Mouse (Mus musculus): ENCODE results near the gene Naif1. TPM values are rescaled to one million over a fixed set of nuclear protein-coding genes. Genes with fewer than 3 reads are reported as not detected.
"Not testable (repeated sequence)": the region's sequence is repeated elsewhere in the genome, so short reads cannot be mapped to it uniquely, and the experiment has no call there.

Gene Naif1
- polyA plus RNA-seq, 1 experiment, result 0.26 TPM

DNA sequence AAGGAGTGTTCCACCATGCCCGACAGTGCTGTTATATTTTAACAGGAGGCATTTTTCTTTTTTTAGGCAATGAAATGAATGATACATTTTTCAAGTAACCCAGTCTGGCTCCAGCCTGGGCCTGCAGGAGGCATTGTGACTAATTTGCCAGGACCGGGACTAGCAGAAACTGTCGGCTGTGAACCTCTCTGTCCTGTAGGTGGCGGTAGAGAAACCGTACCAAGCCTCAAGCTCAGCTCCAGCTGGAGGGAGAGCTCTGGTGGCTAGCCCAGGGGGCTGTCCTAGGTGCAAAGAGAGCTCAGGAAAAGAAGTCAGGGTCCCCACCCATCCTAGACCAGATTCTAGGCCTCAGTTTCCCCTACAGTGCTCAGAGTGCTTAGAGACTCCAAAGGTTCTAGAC is 38.4 kb downstream of the Naif1 start:
- H3K27me3 ChIP-seq (ENCODE audit: control insufficient read depth), result no peaks in the 10 kb centered on the region
- no peaks in the 10 kb centered on the region for H3K36me3 ChIP-seq (ENCODE audit: control insufficient read depth)
- no peak overlapping the region for H3K4me3 ChIP-seq (replicated peaks)
- H3K9me3 ChIP-seq (ENCODE audit: control insufficient read depth, low read length), result no peaks in the 10 kb centered on the region
- TF ChIP-seq TAL1 (IDR thresholded peaks at IDR 0.05; ENCODE audit: low read length), result no peak
- no peak for TF ChIP-seq GATA1 (IDR thresholded peaks at IDR 0.05; ENCODE audit: low read length)
- peaks cover 16% of the 10 kb centered on the region for H3K4me1 ChIP-seq (ENCODE audit: control insufficient read depth)

DNA sequence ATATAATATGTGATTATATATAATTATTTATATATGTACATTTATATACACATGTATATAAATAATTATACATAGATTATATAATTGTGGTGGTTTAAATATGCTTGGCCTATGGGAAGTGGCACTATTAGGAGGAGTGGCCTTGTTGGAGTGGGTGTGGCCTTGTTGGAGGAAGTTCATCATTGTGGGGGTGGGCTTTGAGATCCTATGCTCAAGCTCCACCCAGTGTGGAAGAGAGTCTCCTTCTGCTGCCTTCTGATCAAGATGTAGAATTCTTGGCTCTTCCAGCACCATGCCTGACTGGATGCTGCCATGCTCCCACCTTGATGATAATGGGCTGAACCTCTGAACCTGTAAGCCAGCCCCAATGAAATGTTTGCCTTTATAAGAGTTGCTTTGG is 40.5 kb downstream of the Naif1 start:
- H3K4me1 ChIP-seq (ENCODE audit: control insufficient read depth), result peaks cover 28% of the 10 kb centered on the region
- H3K9me3 ChIP-seq (ENCODE audit: control insufficient read depth, low read length), result not testable (repeated sequence)

DNA sequence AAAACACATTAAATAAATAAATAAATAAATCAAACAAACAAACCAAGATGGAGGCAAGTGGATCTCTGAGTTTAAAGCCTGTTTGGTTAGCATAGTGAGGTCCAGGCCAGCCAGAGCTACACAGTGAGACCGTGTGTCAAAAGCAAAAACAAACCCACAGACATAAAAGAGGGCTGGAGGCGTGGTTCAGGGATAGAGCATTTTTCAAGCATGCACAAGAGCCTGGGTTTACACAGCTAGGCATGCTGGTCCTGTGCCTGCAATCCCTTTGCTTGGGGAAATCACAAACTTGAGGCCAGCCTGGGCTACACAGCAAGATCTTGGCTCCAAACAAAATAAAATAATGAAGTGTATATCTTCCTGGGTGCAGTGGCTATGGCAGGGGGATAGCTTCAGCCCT is 42.4 kb downstream of the Naif1 start:
- TF ChIP-seq TAL1 (IDR thresholded peaks at IDR 0.05; ENCODE audit: low read length) (no peak), GATA1 (IDR thresholded peaks at IDR 0.05; ENCODE audit: low read length) (no peak)
- Histone ChIP-seq H3K36me3 (ENCODE audit: control insufficient read depth) (no peaks in the 10 kb centered on the region), H3K9me3 (ENCODE audit: control insufficient read depth, low read length) (no peaks in the 10 kb centered on the region), H3K4me1 (ENCODE audit: control insufficient read depth) (peaks cover 16% of the 10 kb centered on the region), H3K4me3 (replicated peaks) (no peak overlapping the region), H3K27me3 (ENCODE audit: control insufficient read depth) (no peaks in the 10 kb centered on the region)

More for the DNA sequence above, 40.5 kb downstream of the Naif1 start:
- H3K27me3 ChIP-seq (ENCODE audit: control insufficient read depth); H3K36me3 ChIP-seq (ENCODE audit: control insufficient read depth); H3K4me3 ChIP-seq (replicated peaks): not testable (repeated sequence)

- no peak overlapping the region for H3K4me3 ChIP-seq (replicated peaks)
- peaks cover 16% of the 10 kb centered on the region for H3K4me1 ChIP-seq (ENCODE audit: control insufficient read depth)
Observed at GRCm38 (mm10) chr2:32493301-32493701, 43.0 kb downstream of the Naif1 start.

GRCm38 (mm10) chr2:32494522-32494921 is 44.3 kb downstream of the Naif1 start:
- no peak for TF ChIP-seq TAL1 (IDR thresholded peaks at IDR 0.05; ENCODE audit: low read length)
- no peak for TF ChIP-seq GATA1 (IDR thresholded peaks at IDR 0.05; ENCODE audit: low read length)
- peaks cover 7% of the 10 kb centered on the region; the same call in 1 of the 2 replicates for H3K9me3 ChIP-seq (ENCODE audit: control insufficient read depth, low read length)
- H3K27me3 ChIP-seq (ENCODE audit: control insufficient read depth), result no peaks in the 10 kb centered on the region
- peaks cover 16% of the 10 kb centered on the region for H3K4me1 ChIP-seq (ENCODE audit: control insufficient read depth)
- no peaks in the 10 kb centered on the region for H3K36me3 ChIP-seq (ENCODE audit: control insufficient read depth)
- no peak overlapping the region for H3K4me3 ChIP-seq (replicated peaks)

More at GRCm38 (mm10) chr2:32493301-32493701, 43.0 kb downstream of the Naif1 start:
- 0 out of 2 replicates have a peak, but pooled peaks cover 2% of the 10 kb centered on the region for H3K9me3 ChIP-seq (ENCODE audit: control insufficient read depth, low read length)
- H3K36me3 ChIP-seq (ENCODE audit: control insufficient read depth), result no peaks in the 10 kb centered on the region
- TF ChIP-seq TAL1 (IDR thresholded peaks at IDR 0.05; ENCODE audit: low read length) (no peak), GATA1 (IDR thresholded peaks at IDR 0.05; ENCODE audit: low read length) (no peak)
- no peaks in the 10 kb centered on the region for H3K27me3 ChIP-seq (ENCODE audit: control insufficient read depth)

DNA sequence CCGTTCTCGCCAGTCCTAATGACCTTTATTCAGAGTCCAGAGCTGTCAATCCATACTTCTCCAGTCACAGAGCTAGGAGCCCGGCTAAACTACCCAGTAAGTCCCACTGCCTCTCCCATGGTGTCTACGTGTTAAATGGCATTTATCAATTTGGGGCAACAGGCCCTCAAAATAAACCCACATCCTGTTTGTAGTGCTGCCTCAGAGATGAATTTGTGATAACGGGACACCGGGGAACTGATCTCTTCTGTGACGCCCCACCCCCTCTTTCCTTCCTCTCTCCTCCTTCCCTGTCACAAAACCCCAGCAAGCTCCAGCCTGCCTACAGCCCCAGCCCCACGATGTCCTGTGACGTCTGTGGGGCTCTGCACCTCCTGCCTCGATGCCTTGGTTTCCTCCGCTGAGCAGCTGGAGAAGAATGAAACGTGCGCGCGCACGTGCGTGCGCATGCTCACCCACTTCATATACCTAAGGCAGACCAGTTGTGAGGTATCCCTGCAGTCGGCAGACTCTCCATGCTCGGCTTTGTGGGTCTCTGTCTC is 45.0 kb downstream of the Naif1 start:
- Histone ChIP-seq H3K4me3 (replicated peaks) (peak overlapping the region; percentile 46), H3K36me3 (ENCODE audit: control insufficient read depth) (no peaks in the 10 kb centered on the region), H3K27me3 (ENCODE audit: control insufficient read depth) (no peaks in the 10 kb centered on the region), H3K4me1 (ENCODE audit: control insufficient read depth) (peaks cover 16% of the 10 kb centered on the region), H3K9me3 (ENCODE audit: control insufficient read depth, low read length) (peaks cover 7% of the 10 kb centered on the region; the same call in 1 of the 2 replicates)
- TF ChIP-seq GATA1 (IDR thresholded peaks at IDR 0.05; ENCODE audit: low read length), result no peak
- TF ChIP-seq TAL1 (IDR thresholded peaks at IDR 0.05; ENCODE audit: low read length), result no peak

DNA sequence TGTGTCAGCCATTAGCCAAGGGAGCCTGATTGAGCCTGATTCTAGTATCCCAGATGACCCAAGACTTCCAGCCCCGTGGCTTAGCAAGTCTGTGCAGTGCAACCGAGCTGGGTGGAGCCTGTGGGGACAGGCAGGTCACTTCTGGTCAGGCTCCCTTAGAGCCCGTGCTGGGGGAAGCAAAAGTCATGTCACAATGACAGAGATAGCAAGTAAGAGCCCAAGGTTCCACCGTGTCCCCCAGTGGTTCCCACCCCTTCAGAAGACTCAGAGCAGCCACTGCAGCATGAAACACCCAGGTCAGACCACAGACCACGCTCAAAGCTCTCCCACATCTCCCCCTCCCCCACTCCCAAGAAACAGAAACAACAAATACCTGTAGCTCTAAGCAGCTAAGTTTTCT is 45.9 kb downstream of the Naif1 start:
- Histone ChIP-seq H3K4me3 (replicated peaks) (no peak overlapping the region), H3K27me3 (ENCODE audit: control insufficient read depth) (no peaks in the 10 kb centered on the region), H3K36me3 (ENCODE audit: control insufficient read depth) (no peaks in the 10 kb centered on the region), H3K4me1 (ENCODE audit: control insufficient read depth) (peaks cover 16% of the 10 kb centered on the region), H3K9me3 (ENCODE audit: control insufficient read depth, low read length) (peaks cover 7% of the 10 kb centered on the region; the same call in 1 of the 2 replicates)
- TF ChIP-seq GATA1 (IDR thresholded peaks at IDR 0.05; ENCODE audit: low read length) (no peak), TAL1 (IDR thresholded peaks at IDR 0.05; ENCODE audit: low read length) (no peak)

GRCm38 (mm10) chr2:32499365-32499764 is 49.1 kb downstream of the Naif1 start:
- Histone ChIP-seq H3K27me3 (ENCODE audit: control insufficient read depth) (no peaks in the 10 kb centered on the region), H3K36me3 (ENCODE audit: control insufficient read depth) (no peaks in the 10 kb centered on the region), H3K9me3 (ENCODE audit: control insufficient read depth, low read length) (peaks cover 7% of the 10 kb centered on the region; the same call in 1 of the 2 replicates), H3K4me3 (replicated peaks) (no peak overlapping the region), H3K4me1 (ENCODE audit: control insufficient read depth) (peaks cover 16% of the 10 kb centered on the region)
- TF ChIP-seq GATA1 (IDR thresholded peaks at IDR 0.05; ENCODE audit: low read length) (no peak), TAL1 (IDR thresholded peaks at IDR 0.05; ENCODE audit: low read length) (no peak)

- H3K36me3 ChIP-seq (ENCODE audit: control insufficient read depth), result no peaks in the 10 kb centered on the region
- H3K9me3 ChIP-seq (ENCODE audit: control insufficient read depth, low read length), result peaks cover 7% of the 10 kb centered on the region; the same call in 1 of the 2 replicates
- H3K27me3 ChIP-seq (ENCODE audit: control insufficient read depth), result no peaks in the 10 kb centered on the region
- no peak for TF ChIP-seq TAL1 (IDR thresholded peaks at IDR 0.05; ENCODE audit: low read length)
- TF ChIP-seq GATA1 (IDR thresholded peaks at IDR 0.05; ENCODE audit: low read length), result no peak
- H3K4me3 ChIP-seq (replicated peaks), result no peak overlapping the region
- peaks cover 6% of the 10 kb centered on the region for H3K4me1 ChIP-seq (ENCODE audit: control insufficient read depth)
Observed at GRCm38 (mm10) chr2:32500461-32500860, 50.2 kb downstream of the Naif1 start.
